8 mouse cellular contexts compared by ENCODE assay signal in genomic region chrX:8096787-8097242, GRCm38 (mm10). TPM values are rescaled to one million over a fixed set of nuclear protein-coding genes. Genes with fewer than 3 reads are reported as not detected.
DNase-seq lines count a peak whose midpoint lies in the region; ATAC-seq and TF ChIP-seq lines count a peak whose summit lies in the region.

No protein-coding gene starts in this region.

- peak overlapping the region; percentile 61; the same call in 1 of the 2 replicates for H3K9ac ChIP-seq in heart, embryonic 11.5 days (ENCODE audit: low read depth, low read length)
- peak overlapping the region; percentile 29; the same call in 1 of the 2 replicates for H3K9ac ChIP-seq in kidney, embryonic 16.5 days (replicated peaks; ENCODE audit: low read length)
- peak overlapping the region; percentile 62; the same call in 1 of the 2 replicates for H3K9ac ChIP-seq in liver, adult 2 months (ENCODE audit: low read depth, low read length)

- peaks cover 33% of the 10 kb centered on the region for H3K4me1 ChIP-seq in erythroblast, embryonic 14.5 days (ENCODE audit: control insufficient read depth)
- no peaks in the 10 kb centered on the region for H3K4me1 ChIP-seq in heart, embryonic 11.5 days (ENCODE audit: control insufficient read depth, insufficient read depth, low read length)
- H3K4me1 ChIP-seq in kidney, embryonic 16.5 days (ENCODE audit: insufficient read depth, low read length): no peaks in the 10 kb centered on the region
- peaks cover 4% of the 10 kb centered on the region; the same call in 1 of the 2 replicates for H3K4me1 ChIP-seq in liver, adult 2 months (ENCODE audit: control insufficient read depth, insufficient read depth, low read length)

- H3K79me2 ChIP-seq in C2C12 (ENCODE audit: control insufficient read depth, insufficient read depth) (no peaks in the 10 kb centered on the region), myocyte (ENCODE audit: control insufficient read depth, insufficient read depth) (no peaks in the 10 kb centered on the region)
- no peaks in the 10 kb centered on the region for H3K79me2 ChIP-seq in liver, adult 2 months (ENCODE audit: control insufficient read depth, insufficient read depth, low read length)

- H3K4me3 ChIP-seq in C2C12 (ENCODE audit: insufficient read depth, poor library complexity, severe bottlenecking) (peak overlapping the region; percentile 25), myocyte (peak overlapping the region; percentile 20)
- H3K4me3 ChIP-seq in erythroblast, embryonic 14.5 days (replicated peaks): peak overlapping the region; percentile 62
- H3K4me3 ChIP-seq in heart, embryonic 11.5 days (ENCODE audit: low read depth, low read length): peak overlapping the region; percentile 38
- peak overlapping the region; percentile 33 for H3K4me3 ChIP-seq in kidney, embryonic 16.5 days (ENCODE audit: low read length)
- peak overlapping the region; percentile 29; the same call in 1 of the 2 replicates for H3K4me3 ChIP-seq in liver, adult 2 months (ENCODE audit: insufficient read depth, low read depth, low read length)

- WGBS in heart, embryonic 11.5 days (ENCODE audit: insufficient replicate concordance): 12% methylated on average over 19 of the region's 19 CpGs
- WGBS in kidney, embryonic 16.5 days: 21% methylated on average over 19 of the region's 19 CpGs
- under 1% methylated on average over 19 of the region's 19 CpGs for WGBS in liver, adult 2 months

- TF ChIP-seq CTCF in C2C12 (IDR thresholded peaks at IDR 0.05; ENCODE audit: control insufficient read depth, insufficient read depth, insufficient read length): no peak
- TF ChIP-seq CTCF in brain, embryonic 14.5 days (IDR thresholded peaks at IDR 0.05; ENCODE audit: borderline replicate concordance, extremely low read depth, insufficient read depth, insufficient read length): no peak
- no peak for TF ChIP-seq CTCF in liver, adult 2 months (IDR thresholded peaks at IDR 0.05; ENCODE audit: low read depth, low read length)

- TF ChIP-seq POLR2A in brain, embryonic 14.5 days (IDR thresholded peaks at IDR 0.05; ENCODE audit: borderline replicate concordance, extremely low read depth, insufficient read depth, insufficient read length, poor library complexity, severe bottlenecking): no peak
- TF ChIP-seq POLR2A in liver, adult 2 months (IDR thresholded peaks at IDR 0.05; ENCODE audit: extremely low read depth, insufficient read depth, low read length): no peak
- no peak for TF ChIP-seq POLR2A in myocyte (IDR thresholded peaks at IDR 0.05; ENCODE audit: insufficient read length, low read depth)

- H3K27me3 ChIP-seq in C2C12 (ENCODE audit: control insufficient read depth, insufficient read depth, insufficient read length): no peaks in the 10 kb centered on the region
- no peaks in the 10 kb centered on the region for H3K27me3 ChIP-seq in erythroblast, embryonic 14.5 days (ENCODE audit: control insufficient read depth)
- H3K27me3 ChIP-seq in heart, embryonic 11.5 days (ENCODE audit: control insufficient read depth, insufficient read depth, low read length): no peaks in the 10 kb centered on the region
- H3K27me3 ChIP-seq in kidney, embryonic 16.5 days (ENCODE audit: insufficient read depth, low read length): no peaks in the 10 kb centered on the region
- no peaks in the 10 kb centered on the region for H3K27me3 ChIP-seq in liver, adult 2 months (ENCODE audit: control insufficient read depth, insufficient read depth, low read length)
- H3K27me3 ChIP-seq in myocyte (ENCODE audit: control insufficient read depth, insufficient read depth, insufficient read length): no peaks in the 10 kb centered on the region
- H3K27me3 ChIP-seq in splenic B cell, adult 2 months (ENCODE audit: control insufficient read depth, insufficient read depth, low read length, poor library complexity, severe bottlenecking): no peaks in the 10 kb centered on the region

- peak overlapping the region; percentile 58 for H3K4me2 ChIP-seq in heart, embryonic 11.5 days
- H3K4me2 ChIP-seq in kidney, embryonic 16.5 days (replicated peaks; ENCODE audit: low read depth, low read length): peak overlapping the region; percentile 51
- H3K4me2 ChIP-seq in myocyte (ENCODE audit: low read depth): peak overlapping the region; percentile 82

- H3K27ac ChIP-seq in heart, embryonic 11.5 days (ENCODE audit: low read depth, low read length): peak overlapping the region; percentile 54; the same call in 1 of the 2 replicates
- H3K27ac ChIP-seq in kidney, embryonic 16.5 days (ENCODE audit: low read length): peak overlapping the region; percentile 77
- H3K27ac ChIP-seq in liver, adult 2 months (replicated peaks; ENCODE audit: insufficient read depth, low read depth, low read length): peak overlapping the region; percentile 64

- H3ac ChIP-seq in C2C12 (ENCODE audit: control insufficient read depth, insufficient read length, low read depth) (no peak overlapping the region), myocyte (ENCODE audit: control insufficient read depth, insufficient read length) (no peak overlapping the region)

- no peaks in the 10 kb centered on the region for H3K36me3 ChIP-seq in C2C12 (ENCODE audit: control insufficient read depth, insufficient read depth)
- H3K36me3 ChIP-seq in erythroblast, embryonic 14.5 days (ENCODE audit: control insufficient read depth): no peaks in the 10 kb centered on the region
- no peaks in the 10 kb centered on the region for H3K36me3 ChIP-seq in heart, embryonic 11.5 days (ENCODE audit: control insufficient read depth, insufficient read depth, low read length)
- no peaks in the 10 kb centered on the region for H3K36me3 ChIP-seq in kidney, embryonic 16.5 days (ENCODE audit: insufficient read depth, low read length)
- H3K36me3 ChIP-seq in liver, adult 2 months (ENCODE audit: control insufficient read depth, insufficient read depth, low read length): no peaks in the 10 kb centered on the region
- no peaks in the 10 kb centered on the region for H3K36me3 ChIP-seq in myocyte (ENCODE audit: control insufficient read depth, insufficient read depth)
- H3K36me3 ChIP-seq in splenic B cell, adult 2 months (ENCODE audit: control insufficient read depth, insufficient read depth, low read length, poor library complexity, severe bottlenecking): no peaks in the 10 kb centered on the region

- H3K79me3 ChIP-seq in C2C12 (ENCODE audit: low read depth): no peaks in the 10 kb centered on the region

- no peaks in the 10 kb centered on the region for H3K9me3 ChIP-seq in erythroblast, embryonic 14.5 days (ENCODE audit: control insufficient read depth, low read length)
- no peaks in the 10 kb centered on the region for H3K9me3 ChIP-seq in heart, embryonic 11.5 days (replicated peaks; ENCODE audit: control insufficient read depth, low read length)
- no peaks in the 10 kb centered on the region for H3K9me3 ChIP-seq in kidney, embryonic 16.5 days (ENCODE audit: low read length)

- DNase-seq in brain, embryonic 14.5 days (ENCODE audit: low read depth): peak; percentile 98
- DNase-seq in liver, adult 2 months (ENCODE audit: extremely low read depth, low read depth, low spot score): peak; percentile 90
- peak; percentile 97 for DNase-seq in splenic B cell, adult 2 months (ENCODE audit: low read depth, low spot score)

- peak; percentile 95 for ATAC-seq in heart, embryonic 11.5 days (replicated peaks; ENCODE audit: insufficient number of reproducible peaks, low FRiP score, low TSS enrichment)
- peak; percentile 97 for ATAC-seq in kidney, embryonic 16.5 days (ENCODE audit: low FRiP score, low TSS enrichment)

TF ChIP-seq in C2C12, 6 proteins besides CTCF, POLR2A, EP300 and RAD21 (continues in another document):
- TF ChIP-seq CEBPB (IDR thresholded peaks at IDR 0.05; ENCODE audit: low read depth) (no peak), MYOD1 (IDR thresholded peaks at IDR 0.05; ENCODE audit: control insufficient read depth, insufficient read length, low read depth) (no peak)

TF ChIP-seq in myocyte, 11 proteins besides CTCF, POLR2A, EP300 and RAD21 (continues in another document):
- no peak for TF ChIP-seq REST (IDR thresholded peaks at IDR 0.05; ENCODE audit: insufficient read depth, insufficient read length)
- TF ChIP-seq USF1 (IDR thresholded peaks at IDR 0.05; ENCODE audit: low read depth): no peak

RNA-seq across cellular contexts. Expression of gene Was, which starts 6.5 kb away (rescaled TPM):
- polyA plus RNA-seq in C2C12 (2012; fragmentation: generic; extraction: Trizol) (0.74 TPM), myocyte (2012; fragmentation: generic; extraction: Trizol) (0.19 TPM)
- polyA plus RNA-seq in brain, embryonic 14.5 days (2012; rRNA removed): 0.52 and 1.00 TPM in 2 replicates
- 2.2 and 2.8 TPM in 2 replicates for polyA plus RNA-seq in erythroblast, embryonic 14.5 days (2012)
- polyA plus RNA-seq in heart, embryonic 11.5 days (2014; fragmentation: Nextera tagmentation; extraction: Ambion mirVana): 0.39 and 0.43 TPM in 2 replicates
- polyA plus RNA-seq in kidney, embryonic 16.5 days (2015; fragmentation: Nextera tagmentation; extraction: Ambion mirVana): 0.11 and 0.18 TPM in 2 replicates
- 1.6 and 2.2 TPM in 2 replicates for total RNA-seq in liver, adult 2 months (2014; rRNA removed)
- polyA plus RNA-seq in liver, adult 2 months (2012; rRNA removed): 0.83 and 1.7 TPM in 2 replicates

RNA-seq across cellular contexts. Expression of gene Suv39h1, which starts 22.3 kb away (rescaled TPM):
- polyA plus RNA-seq in C2C12 (2012; fragmentation: generic; extraction: Trizol) (106 TPM), myocyte (2012; fragmentation: generic; extraction: Trizol) (16.0 TPM)
- 46.5 and 56.7 TPM in 2 replicates for polyA plus RNA-seq in brain, embryonic 14.5 days (2012; rRNA removed)
- 1.1 and 1.5 TPM in 2 replicates for polyA plus RNA-seq in erythroblast, embryonic 14.5 days (2012)
- polyA plus RNA-seq in heart, embryonic 11.5 days (2014; fragmentation: Nextera tagmentation; extraction: Ambion mirVana): 46.1 and 48.6 TPM in 2 replicates
- 66.5 and 70.7 TPM in 2 replicates for polyA plus RNA-seq in kidney, embryonic 16.5 days (2015; fragmentation: Nextera tagmentation; extraction: Ambion mirVana)
- 3.5 and 4.6 TPM in 2 replicates for total RNA-seq in liver, adult 2 months (2014; rRNA removed)
- polyA plus RNA-seq in liver, adult 2 months (2012; rRNA removed): 4.3 and 4.4 TPM in 2 replicates

RNA-seq across cellular contexts. Expression of gene Wdr13, which starts 35.9 kb away (rescaled TPM):
- 11.1 TPM for polyA plus RNA-seq in C2C12 (2012; fragmentation: generic; extraction: Trizol)
- 235 and 257 TPM in 2 replicates for polyA plus RNA-seq in brain, embryonic 14.5 days (2012; rRNA removed)
- polyA plus RNA-seq in erythroblast, embryonic 14.5 days (2012): 0.95 and 1.1 TPM in 2 replicates
- polyA plus RNA-seq in heart, embryonic 11.5 days (2014; fragmentation: Nextera tagmentation; extraction: Ambion mirVana): 21.8 and 22.6 TPM in 2 replicates
- polyA plus RNA-seq in kidney, embryonic 16.5 days (2015; fragmentation: Nextera tagmentation; extraction: Ambion mirVana): 29.0 and 29.6 TPM in 2 replicates
- 16.7 and 18.5 TPM in 2 replicates for total RNA-seq in liver, adult 2 months (2014; rRNA removed)
- 44.1 and 49.8 TPM in 2 replicates for polyA plus RNA-seq in liver, adult 2 months (2012; rRNA removed)
- 16.1 TPM for polyA plus RNA-seq in myocyte (2012; fragmentation: generic; extraction: Trizol)

RNA-seq across cellular contexts. Expression of gene Rbm3, which starts 48.9 kb away (rescaled TPM):
- polyA plus RNA-seq in C2C12 (2012; fragmentation: generic; extraction: Trizol) (537 TPM), myocyte (2012; fragmentation: generic; extraction: Trizol) (236 TPM)
- polyA plus RNA-seq in brain, embryonic 14.5 days (2012; rRNA removed): 336 and 439 TPM in 2 replicates
- polyA plus RNA-seq in erythroblast, embryonic 14.5 days (2012): 9.4 and 12.0 TPM in 2 replicates
- 320 and 341 TPM in 2 replicates for polyA plus RNA-seq in heart, embryonic 11.5 days (2014; fragmentation: Nextera tagmentation; extraction: Ambion mirVana)
- polyA plus RNA-seq in kidney, embryonic 16.5 days (2015; fragmentation: Nextera tagmentation; extraction: Ambion mirVana): 433 and 441 TPM in 2 replicates
- total RNA-seq in liver, adult 2 months (2014; rRNA removed): 61.7 and 67.0 TPM in 2 replicates
- polyA plus RNA-seq in liver, adult 2 months (2012; rRNA removed): 13.2 and 24.3 TPM in 2 replicates

Comparison
In these comparisons a context has a peak if more than half of its experiments do, and no peak if none do; other contexts are left out.
1. Peak in every context shown above with its lines: DNase-seq, ATAC-seq, H3K4me3 ChIP-seq and H3K27ac ChIP-seq.